Mouse (Mus musculus) kidney, adult 18-20 months (tissue): ENCODE results near the gene Slc4a7.
A peak's percentile ranks its signal among the peaks of the same experiment; 100 is the strongest.
"Not testable (repeated sequence)": the region's sequence is repeated elsewhere in the genome, so short reads cannot be mapped to it uniquely, and the experiment has no call there.

ENCODE experiments used
- DNase-seq: peaks from one replicate; pipeline ENCODE4 v3.0.0; 2021

The Slc4a7 gene

GRCm38 (mm10) chr14:14800810-14801209 lies 98.7 kb downstream of the Slc4a7 start:
- DNase-seq, result no peak

GRCm38 (mm10) chr14:14803115-14803514 lies 101.0 kb downstream of the Slc4a7 start, which contains the start of gene Nek10:
TSS of gene Nek10 (plus strand) at chr14:14803415.
- DNase-seq, result not testable (repeated sequence)

DNA sequence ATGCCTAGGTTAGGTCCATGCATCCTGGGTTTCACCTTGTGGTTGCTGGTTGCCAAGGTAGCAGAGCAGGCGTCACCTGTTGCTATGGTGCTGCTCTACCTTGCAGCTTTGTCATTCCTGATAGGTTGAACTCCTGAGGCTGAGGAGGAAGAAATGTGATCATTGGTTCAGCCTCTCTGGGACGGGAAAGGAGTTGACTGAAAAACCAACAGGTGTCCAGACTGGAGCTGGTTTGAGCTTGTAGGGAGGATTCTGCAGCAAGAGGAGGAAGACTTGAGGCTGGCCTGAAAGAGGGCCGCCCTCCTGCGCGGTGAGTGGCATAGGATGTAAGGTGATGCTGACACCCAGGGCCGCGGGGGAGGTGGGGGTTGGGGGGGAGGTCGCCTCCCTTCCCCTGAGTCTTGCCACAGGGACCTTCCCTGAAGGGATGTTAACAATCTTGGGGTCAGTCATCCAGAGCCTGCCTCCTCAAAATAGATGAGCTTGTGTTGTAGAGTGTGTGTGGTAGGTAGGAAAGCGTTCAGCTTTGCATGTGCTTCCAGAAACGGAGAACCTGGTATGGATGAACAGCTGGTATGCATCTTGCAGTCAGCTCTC lies 101.9 kb downstream of the Slc4a7 start:
- DNase-seq, result no peak

DNA sequence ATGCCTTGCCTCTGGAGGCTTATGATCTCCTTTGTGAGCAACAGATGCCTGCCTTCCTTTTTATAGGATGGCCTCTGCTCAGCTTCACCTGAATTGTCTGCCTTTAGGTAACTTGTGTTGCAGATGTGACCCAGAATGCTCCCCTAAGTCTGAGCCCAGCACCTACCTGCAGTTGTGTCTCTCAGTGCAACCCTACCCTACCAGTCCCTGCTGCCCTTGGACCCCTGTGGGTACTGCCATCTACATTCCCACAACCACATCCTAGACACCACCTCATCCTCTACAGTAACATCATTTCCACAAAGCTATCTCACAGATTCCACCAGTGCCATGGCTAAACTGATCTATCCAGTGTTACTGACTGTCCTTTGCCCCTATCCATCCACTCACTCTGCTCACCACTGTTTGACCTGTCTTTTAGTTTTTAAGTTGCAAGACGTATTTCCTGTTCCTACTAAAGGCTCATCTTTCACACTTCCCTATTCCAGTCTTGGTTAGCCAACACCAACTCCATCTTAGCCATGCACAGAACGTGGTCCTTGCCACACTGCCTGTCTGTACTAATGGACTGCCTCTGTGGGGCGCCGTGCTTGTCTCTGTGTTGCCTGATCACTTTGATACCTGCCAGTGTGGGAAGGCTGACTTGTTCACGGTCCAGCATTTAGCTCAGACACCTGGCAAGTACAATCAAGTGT lies 102.6 kb downstream of the Slc4a7 start:
- no peak for DNase-seq

GRCm38 (mm10) chr14:14832520-14833240 lies 130.6 kb downstream of the Slc4a7 start:
- peak; percentile 31 for DNase-seq

DNA sequence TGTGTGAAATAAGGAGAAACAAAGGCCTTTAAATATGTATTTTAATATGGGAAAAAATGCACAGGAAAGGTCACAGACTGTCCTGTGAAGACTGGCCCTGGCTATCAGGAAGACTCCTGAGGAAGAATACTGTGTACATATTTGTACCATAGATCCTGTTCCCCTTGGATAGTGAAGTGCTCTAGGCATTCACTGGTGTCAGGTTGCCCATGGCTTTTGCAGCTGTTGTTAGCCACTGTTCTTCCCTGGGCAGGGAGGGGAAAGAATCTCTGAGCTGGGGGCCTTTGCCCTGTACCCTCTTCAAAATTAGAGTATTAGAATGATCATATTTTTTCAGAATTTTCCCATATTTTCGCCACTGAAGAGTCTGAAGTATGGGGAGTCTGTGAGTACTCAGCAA lies 131.4 kb downstream of the Slc4a7 start:
- no peak for DNase-seq

DNA sequence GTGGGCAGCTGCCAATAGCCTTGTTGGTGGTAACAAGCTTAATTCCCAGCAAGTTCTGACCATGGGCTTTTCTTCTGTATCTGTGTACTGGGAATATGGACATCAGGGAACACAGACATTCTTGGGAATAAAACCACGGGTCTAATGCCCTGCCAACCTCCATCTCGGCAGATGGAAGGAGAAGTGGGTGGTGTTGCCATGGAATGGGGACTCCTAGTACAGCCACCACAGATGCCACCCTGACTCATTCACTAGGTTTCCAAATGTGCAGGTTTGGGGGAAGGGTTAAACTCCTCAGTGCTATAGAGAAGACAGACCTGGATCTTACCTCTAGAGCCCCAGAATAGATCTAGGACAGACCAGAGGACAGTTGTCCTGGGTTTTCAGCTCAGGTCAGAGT lies 132.2 kb downstream of the Slc4a7 start:
- no peak for DNase-seq

- no peak for DNase-seq
These were observed 135.5 kb downstream of the Slc4a7 start for GRCm38 (mm10) chr14:14837627-14838026.

DNA sequence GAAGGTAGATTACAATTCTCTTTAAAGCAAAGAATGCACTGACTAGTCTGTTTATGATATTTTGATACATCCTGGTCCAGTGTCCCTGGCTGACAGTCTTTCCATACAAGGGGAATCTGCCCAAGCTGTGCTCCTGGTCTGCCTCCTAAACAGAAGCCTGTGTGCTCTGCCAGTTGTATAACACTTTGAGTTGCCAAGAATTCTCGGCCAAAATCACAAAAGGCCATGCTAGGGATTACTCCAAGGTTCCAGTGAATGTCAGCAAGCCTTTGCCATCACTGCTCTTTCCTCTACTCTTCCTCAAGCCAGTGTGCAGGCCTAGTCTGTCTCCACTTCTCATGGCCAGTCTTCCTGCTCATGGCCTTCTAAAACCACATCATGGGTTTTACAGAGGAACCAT lies 136.0 kb downstream of the Slc4a7 start:
- no peak for DNase-seq

DNA sequence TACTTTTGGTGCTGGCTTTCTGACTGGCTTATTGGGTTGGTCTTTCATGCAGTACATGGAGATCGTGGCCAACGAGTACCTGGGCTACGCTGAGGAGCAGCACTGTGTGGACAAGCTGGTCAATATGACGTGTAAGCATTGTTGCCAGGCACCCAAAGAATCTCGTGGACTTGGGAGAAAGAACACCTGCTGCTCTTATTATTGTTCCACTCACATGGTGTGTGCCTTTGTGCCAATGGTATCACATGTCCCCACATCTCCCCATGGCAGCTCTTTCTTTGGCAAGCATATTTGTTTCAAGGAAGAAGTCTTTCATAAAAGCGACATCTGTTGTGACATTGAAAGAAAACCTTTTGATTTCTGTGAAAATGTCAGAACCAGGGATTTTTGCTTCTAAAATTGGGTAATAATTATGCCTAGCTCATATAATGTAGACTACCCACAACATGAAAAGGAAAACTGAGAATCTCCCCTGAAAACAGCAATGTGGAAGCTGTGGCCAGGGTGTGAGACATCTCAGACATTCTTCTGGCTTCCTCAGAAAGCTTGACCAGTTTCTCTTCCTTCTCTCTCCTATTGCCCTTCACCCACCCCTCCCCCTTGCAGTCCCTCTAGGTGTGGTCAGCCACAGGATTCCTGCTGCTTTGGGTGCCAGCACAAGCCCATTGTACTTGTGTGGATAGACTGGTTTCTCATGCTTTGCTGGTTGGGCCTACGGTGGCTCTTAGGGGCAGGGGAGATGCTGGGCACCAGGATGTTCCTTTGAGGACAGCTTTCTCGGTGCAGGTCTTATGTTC lies 140.9 kb downstream of the Slc4a7 start:
- DNase-seq, result no peak
